Mouse (Mus musculus) lung, postnatal 14 days (tissue): ENCODE data around the gene Dnm3.
A peak's percentile ranks its signal among the peaks of the same experiment; 100 is the strongest.
"Not testable (repeated sequence)": the region's sequence is repeated elsewhere in the genome, so short reads cannot be mapped to it uniquely, and the experiment has no call there.

Experiments used
- DNase-seq: peaks from one replicate; pipeline ENCODE4 v3.0.0; 2021

Gene Dnm3

GRCm38 (mm10) chr1:162425930-162426478, 51.8 kb downstream of the Dnm3 start:
- DNase-seq: no peak

GRCm38 (mm10) chr1:162422826-162423225, 55.0 kb downstream of the Dnm3 start:
- DNase-seq: no peak

- no peak for DNase-seq
Measured at GRCm38 (mm10) chr1:162413791-162414190, 64.0 kb downstream of the Dnm3 start.

- no peak for DNase-seq
Measured at GRCm38 (mm10) chr1:162412787-162413429, 64.9 kb downstream of the Dnm3 start.

- DNase-seq: no peak
Measured at GRCm38 (mm10) chr1:162410207-162410965, 67.4 kb downstream of the Dnm3 start.

GRCm38 (mm10) chr1:162394549-162394948, 83.3 kb downstream of the Dnm3 start:
- no peak for DNase-seq

- peak; percentile 39 for DNase-seq
Measured at GRCm38 (mm10) chr1:162388442-162389165, 89.2 kb downstream of the Dnm3 start.

GRCm38 (mm10) chr1:162373068-162373467, 104.8 kb downstream of the Dnm3 start:
- not testable (repeated sequence) for DNase-seq

GRCm38 (mm10) chr1:162369726-162370125, 108.1 kb downstream of the Dnm3 start:
- DNase-seq: no peak

- peak; percentile 10 for DNase-seq
Measured at GRCm38 (mm10) chr1:162361978-162362377, 115.9 kb downstream of the Dnm3 start.

- peak; percentile 52 for DNase-seq
Measured at GRCm38 (mm10) chr1:162359270-162359669, 118.6 kb downstream of the Dnm3 start.

GRCm38 (mm10) chr1:162358036-162358435, 119.8 kb downstream of the Dnm3 start:
- DNase-seq: peak; percentile 39

GRCm38 (mm10) chr1:162356481-162356880, 121.4 kb downstream of the Dnm3 start:
- DNase-seq: no peak

GRCm38 (mm10) chr1:162354780-162355179, 123.1 kb downstream of the Dnm3 start:
- DNase-seq: no peak

- DNase-seq: no peak
Measured at GRCm38 (mm10) chr1:162353831-162354230, 124.0 kb downstream of the Dnm3 start.

GRCm38 (mm10) chr1:162349306-162349705, 128.5 kb downstream of the Dnm3 start:
- DNase-seq: no peak

GRCm38 (mm10) chr1:162346456-162347011, 131.3 kb downstream of the Dnm3 start:
- no peak for DNase-seq

GRCm38 (mm10) chr1:162337170-162337569, 140.7 kb downstream of the Dnm3 start:
- no peak for DNase-seq

- DNase-seq: peak; percentile 28
Measured at GRCm38 (mm10) chr1:162336640-162337039, 141.2 kb downstream of the Dnm3 start.

GRCm38 (mm10) chr1:162336224-162336623, 141.6 kb downstream of the Dnm3 start:
- DNase-seq: no peak

- no peak for DNase-seq
Measured at GRCm38 (mm10) chr1:162328673-162329072, 149.2 kb downstream of the Dnm3 start.

- no peak for DNase-seq
Measured at GRCm38 (mm10) chr1:162327631-162328030, 150.2 kb downstream of the Dnm3 start.

GRCm38 (mm10) chr1:162324412-162324811, 153.4 kb downstream of the Dnm3 start:
- no peak for DNase-seq
